Mouse (Mus musculus) kidney, embryonic 14.5 days (tissue): ENCODE results near the gene Nsun7. TPM values are rescaled to one million over a fixed set of nuclear protein-coding genes. Genes with fewer than 3 reads are reported as not detected.

Source experiments
- ATAC-seq: fragments of 200-750 bp; cut with Nextera tagmentation; 2 replicates; pipeline ENCODE4 v1.8.0; 2017; ENCODE audit warnings: moderate number of reproducible peaks, mild to moderate bottlenecking, moderate TSS enrichment, moderate library complexity; ENCODE audit not compliant: low FRiP score, low TSS enrichment
- H3K27ac ChIP-seq: fragments of 300-500 bp; sonication (generic); 2 replicates; pipeline ENCODE4 v1.5.1; 2014; ENCODE audit warnings: low read depth, mild to moderate bottlenecking, low read length, moderate library complexity, mixed read lengths
- H3K27me3 ChIP-seq: fragments of 300-500 bp; sonication (generic); 2 replicates; pipeline ENCODE4 v1.6.1; 2014; ENCODE audit warnings: mild to moderate bottlenecking, low read length; ENCODE audit not compliant: control insufficient read depth, insufficient read depth
- H3K36me3 ChIP-seq: fragments of 300-500 bp; sonication (generic); 2 replicates; pipeline ENCODE4 v1.6.1; 2014; ENCODE audit warnings: low read length, mixed read lengths; ENCODE audit not compliant: control insufficient read depth, insufficient read depth
- H3K4me1 ChIP-seq: fragments of 300-500 bp; sonication (generic); 2 replicates; pipeline ENCODE4 v1.6.1; 2014; ENCODE audit warnings: low read length, mixed read lengths; ENCODE audit not compliant: control insufficient read depth, insufficient read depth
- H3K4me2 ChIP-seq: fragments of 300-500 bp; sonication (generic); replicated peaks from 2 replicates; pipeline ENCODE4 v1.6.1; 2014; ENCODE audit warnings: low read depth, mild to moderate bottlenecking, low read length
- H3K4me3 ChIP-seq: fragments of 300-500 bp; sonication (generic); 2 replicates; pipeline ENCODE4 v1.5.1; 2014; ENCODE audit warnings: mild to moderate bottlenecking, low read length
- H3K9ac ChIP-seq: fragments of 300-500 bp; sonication (generic); 2 replicates; pipeline ENCODE4 v1.6.1; 2014; ENCODE audit warnings: low read depth, mild to moderate bottlenecking, low read length, moderate library complexity
- H3K9me3 ChIP-seq: fragments of 300-500 bp; sonication (generic); 2 replicates; pipeline ENCODE4 v1.6.1; 2016; ENCODE audit warnings: low read length; ENCODE audit not compliant: control insufficient read depth
- WGBS: fragments of 180-500 bp; shearing (Covaris S2); extraction: QIAGEN DNeasy Blood & Tissue Kit; methylation state at CpG from one replicate; pipeline ENCODE4 v1.1.7; 2014; 5-methylcytosine and 5-hydroxymethylcytosine counted together
- polyA plus RNA-seq: library from polyadenylated mRNA; unstranded; fragments of >200 nt; fragmentation: Nextera tagmentation; extraction: Ambion mirVana; gene quantifications from 2 replicates; pipeline ENCODE4 v1.2.1, GENCODE M21; 2014

The Nsun7 gene
- polyA plus RNA-seq, 1 experiment from 2014 or later = 0.81 TPM

DNA sequence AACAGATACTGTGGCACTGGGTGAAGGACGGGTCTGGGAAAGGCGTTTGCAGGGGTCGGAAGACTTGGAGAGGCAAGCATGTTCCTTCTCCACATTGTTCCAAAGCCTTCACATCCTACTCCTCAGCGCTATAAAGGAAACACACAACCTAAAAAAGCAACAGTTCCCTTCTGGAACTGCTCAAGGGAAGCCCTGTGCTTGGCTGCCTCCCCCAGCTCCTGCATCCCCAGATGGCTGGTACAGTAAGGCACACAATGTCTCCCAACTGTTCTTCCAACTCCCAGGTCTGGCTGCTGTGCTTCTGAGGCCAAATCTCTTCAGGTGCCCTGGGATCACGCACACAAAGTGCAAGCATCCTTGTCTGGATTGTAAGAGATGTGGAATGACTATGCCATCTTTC lies 56.1 kb downstream of the Nsun7 start:
- no peak overlapping the region for H3K9ac ChIP-seq
- H3K9me3 ChIP-seq = no peaks in the 10 kb centered on the region
- no peak for ATAC-seq
- H3K4me2 ChIP-seq = no peak overlapping the region
- 90% methylated on average over 5 of the region's 5 CpGs for WGBS
- H3K27ac ChIP-seq = no peak overlapping the region
- peaks cover 2% of the 10 kb centered on the region; the same call in 1 of the 2 replicates for H3K36me3 ChIP-seq
- 0 out of 2 replicates have a peak, but pooled peaks cover 4% of the 10 kb centered on the region for H3K4me1 ChIP-seq
- no peaks in the 10 kb centered on the region for H3K27me3 ChIP-seq
- H3K4me3 ChIP-seq = no peak overlapping the region

DNA sequence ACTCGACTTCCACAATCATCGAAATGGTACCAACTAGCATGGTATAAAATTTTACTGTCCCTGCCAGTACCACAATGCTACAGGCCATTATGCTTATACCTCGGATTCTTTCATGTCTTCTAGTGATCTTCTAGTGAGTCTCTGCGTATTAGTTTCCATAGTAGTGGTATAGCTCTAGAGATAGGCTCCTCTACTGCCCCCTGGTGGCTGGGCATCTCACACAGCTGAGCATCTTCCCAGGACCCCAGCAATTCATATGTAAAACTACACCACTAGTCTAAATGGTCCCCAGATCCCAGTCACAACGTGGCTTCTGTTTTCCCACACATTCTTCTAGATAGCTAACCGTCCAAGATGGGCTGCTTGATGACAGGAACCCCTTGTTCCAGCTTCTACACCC lies 59.6 kb downstream of the Nsun7 start:
- Histone ChIP-seq H3K9ac (no peak overlapping the region), H3K27ac (no peak overlapping the region), H3K4me1 (0 out of 2 replicates have a peak, but pooled peaks cover 8% of the 10 kb centered on the region), H3K4me3 (no peak overlapping the region), H3K9me3 (no peaks in the 10 kb centered on the region), H3K36me3 (no peaks in the 10 kb centered on the region), H3K4me2 (no peak overlapping the region), H3K27me3 (no peaks in the 10 kb centered on the region)
- ATAC-seq = no peak
- 68% methylated on average over 6 of the region's 6 CpGs for WGBS

DNA sequence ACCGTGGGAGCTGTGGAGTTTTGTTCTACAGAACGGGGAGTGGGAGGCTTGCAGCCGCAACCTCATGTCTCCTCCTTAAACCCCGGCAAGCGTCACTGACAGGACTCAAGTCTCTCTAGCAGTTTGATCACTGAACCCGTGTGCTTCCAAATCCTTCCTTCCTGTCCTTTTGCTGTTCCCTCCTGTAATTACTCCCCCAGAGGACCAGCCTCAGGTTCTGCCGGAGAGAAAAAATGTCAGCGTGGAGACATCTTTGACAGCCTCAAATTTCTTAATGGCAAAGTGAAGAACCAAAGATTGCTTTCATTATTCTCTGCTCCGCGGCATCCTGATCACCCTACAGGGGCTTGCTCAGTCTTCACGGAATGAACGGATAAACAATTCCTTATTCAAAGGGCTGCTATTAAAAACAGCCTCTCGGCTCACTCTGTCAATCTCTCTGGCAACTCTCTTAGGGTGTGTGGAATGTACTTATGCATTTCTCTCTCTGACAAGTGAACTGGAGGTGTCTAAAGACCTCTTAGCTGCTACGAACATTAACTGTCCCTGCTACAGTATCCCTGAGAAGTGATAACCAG lies 60.2 kb downstream of the Nsun7 start:
- no peaks in the 10 kb centered on the region for H3K36me3 ChIP-seq
- H3K27ac ChIP-seq = no peak overlapping the region
- H3K9ac ChIP-seq = no peak overlapping the region
- 38% methylated on average over 14 of the region's 14 CpGs for WGBS
- ATAC-seq = no peak
- no peak overlapping the region for H3K4me2 ChIP-seq
- H3K9me3 ChIP-seq = no peaks in the 10 kb centered on the region
- H3K4me3 ChIP-seq = no peak overlapping the region
- H3K27me3 ChIP-seq = no peaks in the 10 kb centered on the region
- H3K4me1 ChIP-seq = 0 out of 2 replicates have a peak, but pooled peaks cover 11% of the 10 kb centered on the region

DNA sequence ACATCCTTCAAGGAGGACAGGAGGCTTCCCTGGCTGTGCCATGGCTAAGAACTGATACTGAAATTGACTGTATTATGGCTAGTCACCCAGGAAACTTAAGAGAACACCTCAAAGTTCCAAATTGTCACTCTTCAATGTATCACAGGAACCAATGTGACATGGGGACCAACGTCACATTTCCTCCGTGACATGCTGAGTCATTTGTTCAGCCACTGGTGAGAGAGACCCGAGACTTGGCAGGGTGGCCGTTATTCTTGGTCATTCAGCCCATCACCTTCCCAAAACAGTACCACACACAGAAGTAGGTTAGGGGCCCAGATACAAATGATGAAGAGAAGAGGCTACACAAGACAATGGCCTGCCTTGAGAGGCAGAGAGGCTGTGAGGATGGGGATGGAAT lies 63.4 kb downstream of the Nsun7 start:
- Histone ChIP-seq H3K4me1 (0 out of 2 replicates have a peak, but pooled peaks cover 8% of the 10 kb centered on the region), H3K27ac (no peak overlapping the region), H3K9ac (no peak overlapping the region), H3K4me3 (no peak overlapping the region), H3K4me2 (no peak overlapping the region), H3K36me3 (no peaks in the 10 kb centered on the region), H3K27me3 (no peaks in the 10 kb centered on the region), H3K9me3 (no peaks in the 10 kb centered on the region)
- 76% methylated on average over 4 of the region's 4 CpGs for WGBS
- no peak for ATAC-seq

DNA sequence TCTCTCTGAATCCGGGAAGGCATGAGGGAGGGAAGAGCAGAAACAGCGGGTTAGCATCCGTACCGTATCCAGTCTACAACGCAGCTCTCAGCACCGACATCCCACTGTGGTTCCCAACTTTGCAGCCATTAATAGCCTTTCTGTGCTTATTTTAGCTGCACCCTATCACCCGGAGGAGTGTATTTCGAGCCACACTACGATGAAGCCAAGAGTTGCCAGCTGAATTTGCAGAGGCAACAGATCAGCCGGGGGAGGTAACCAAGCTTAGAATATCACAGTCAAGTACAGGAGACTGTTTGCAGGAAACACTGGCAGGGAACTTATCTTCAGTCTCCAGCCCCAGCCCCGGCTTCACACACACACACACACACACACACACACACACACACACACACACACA lies 63.9 kb downstream of the Nsun7 start:
- Histone ChIP-seq H3K9ac (no peak overlapping the region), H3K4me2 (no peak overlapping the region), H3K36me3 (no peaks in the 10 kb centered on the region), H3K27me3 (no peaks in the 10 kb centered on the region), H3K4me3 (no peak overlapping the region), H3K4me1 (0 out of 2 replicates have a peak, but pooled peaks cover 10% of the 10 kb centered on the region), H3K9me3 (no peaks in the 10 kb centered on the region), H3K27ac (no peak overlapping the region)
- ATAC-seq = no peak
- 56% methylated on average over 10 of the region's 11 CpGs for WGBS

DNA sequence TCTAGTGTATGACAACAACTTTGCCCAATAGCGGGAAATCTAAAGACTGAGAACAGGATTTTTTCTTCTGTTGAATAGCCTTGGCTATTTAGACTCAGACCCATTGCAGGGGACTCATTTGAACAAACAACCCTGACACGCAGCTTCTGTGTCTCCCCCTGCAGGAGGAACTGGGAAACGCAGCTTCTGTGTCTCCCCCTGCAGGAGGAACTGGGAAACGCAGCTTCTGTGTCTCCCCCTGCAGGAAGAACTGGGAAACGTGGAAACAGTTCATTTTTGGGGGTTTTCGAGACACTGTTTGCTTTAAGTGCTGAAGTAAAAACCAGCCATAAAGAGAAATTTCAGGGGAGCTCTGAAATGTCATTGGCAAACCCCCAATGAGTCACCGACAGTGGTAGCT lies 66.7 kb downstream of the Nsun7 start:
- ATAC-seq = no peak
- Histone ChIP-seq H3K4me2 (no peak overlapping the region), H3K4me3 (no peak overlapping the region), H3K4me1 (0 out of 2 replicates have a peak, but pooled peaks cover 13% of the 10 kb centered on the region), H3K36me3 (no peaks in the 10 kb centered on the region), H3K27ac (no peak overlapping the region), H3K9ac (no peak overlapping the region), H3K27me3 (no peaks in the 10 kb centered on the region), H3K9me3 (no peaks in the 10 kb centered on the region)
- 82% methylated on average over 7 of the region's 7 CpGs for WGBS

DNA sequence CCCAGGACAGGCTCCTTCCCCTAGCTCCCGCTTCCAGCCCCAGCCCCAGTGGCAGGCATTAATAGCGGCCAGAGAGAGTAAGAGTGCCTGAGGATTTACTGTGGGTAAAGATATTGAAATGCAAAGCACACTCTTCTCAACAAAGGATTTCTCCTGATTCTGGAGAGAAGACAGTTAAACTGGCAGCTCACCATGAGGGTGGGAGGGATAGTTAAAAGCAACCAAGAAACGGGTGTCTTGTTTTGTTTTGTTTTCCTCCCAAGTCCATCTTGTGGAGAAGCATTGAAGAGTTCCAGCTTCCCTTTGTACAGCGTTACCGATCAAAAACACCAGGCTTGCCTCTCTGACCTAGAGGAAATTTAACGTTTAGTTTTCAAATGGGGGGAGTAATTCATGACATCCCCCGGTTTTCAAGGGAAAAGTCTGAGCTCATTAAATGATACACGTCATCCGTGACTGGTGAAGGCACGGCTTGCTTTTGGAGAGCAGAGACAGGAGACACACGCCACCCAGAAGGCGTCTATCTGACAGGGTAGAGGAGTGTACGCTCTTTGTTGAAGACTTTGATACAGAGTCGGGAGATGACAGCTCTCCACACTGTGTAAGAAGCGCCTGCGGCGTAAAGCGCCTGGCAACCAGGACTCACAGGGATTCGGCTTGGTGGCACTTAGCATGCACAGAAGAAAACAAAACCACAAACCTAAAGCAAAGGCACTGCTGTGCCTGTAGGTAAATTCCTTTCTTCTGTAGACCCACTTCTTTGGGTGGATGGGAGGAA lies 68.4 kb downstream of the Nsun7 start:
- ATAC-seq = peak; percentile 53; the same call in 1 of the 2 replicates
- Histone ChIP-seq H3K27me3 (no peaks in the 10 kb centered on the region), H3K4me2 (peak overlapping the region; percentile 8; the same call in 1 of the 2 replicates), H3K4me1 (0 out of 2 replicates have a peak, but pooled peaks cover 13% of the 10 kb centered on the region), H3K9ac (no peak overlapping the region), H3K27ac (no peak overlapping the region), H3K36me3 (no peaks in the 10 kb centered on the region), H3K4me3 (peak overlapping the region; percentile 1; the same call in 1 of the 2 replicates), H3K9me3 (no peaks in the 10 kb centered on the region)
- WGBS = 31% methylated on average over 19 of the region's 19 CpGs

DNA sequence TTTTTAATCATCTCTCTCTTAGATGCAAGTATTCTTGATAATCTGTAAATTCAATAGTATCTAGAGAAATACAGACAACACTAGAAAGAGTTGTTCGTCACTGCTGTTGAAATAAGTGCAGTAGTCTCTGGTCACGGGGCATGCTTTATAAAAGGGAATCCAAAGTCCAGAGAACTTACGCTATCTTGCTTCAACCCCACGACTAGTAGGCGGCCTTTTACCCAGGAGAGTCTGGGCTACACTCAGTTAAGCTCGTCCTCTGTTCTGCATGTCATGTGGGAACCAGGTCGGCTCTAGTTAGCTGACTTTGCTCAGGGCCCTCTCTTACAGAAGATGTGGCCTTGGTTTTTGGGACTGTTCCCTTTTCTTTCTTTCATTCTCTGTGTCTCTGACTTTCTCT lies 69.1 kb downstream of the Nsun7 start:
- Histone ChIP-seq H3K9ac (no peak overlapping the region), H3K9me3 (no peaks in the 10 kb centered on the region), H3K27me3 (no peaks in the 10 kb centered on the region), H3K4me1 (0 out of 2 replicates have a peak, but pooled peaks cover 13% of the 10 kb centered on the region), H3K27ac (no peak overlapping the region), H3K4me2 (no peak overlapping the region), H3K36me3 (no peaks in the 10 kb centered on the region), H3K4me3 (no peak overlapping the region)
- no peak for ATAC-seq
- WGBS = 83% methylated on average over 7 of the region's 7 CpGs

DNA sequence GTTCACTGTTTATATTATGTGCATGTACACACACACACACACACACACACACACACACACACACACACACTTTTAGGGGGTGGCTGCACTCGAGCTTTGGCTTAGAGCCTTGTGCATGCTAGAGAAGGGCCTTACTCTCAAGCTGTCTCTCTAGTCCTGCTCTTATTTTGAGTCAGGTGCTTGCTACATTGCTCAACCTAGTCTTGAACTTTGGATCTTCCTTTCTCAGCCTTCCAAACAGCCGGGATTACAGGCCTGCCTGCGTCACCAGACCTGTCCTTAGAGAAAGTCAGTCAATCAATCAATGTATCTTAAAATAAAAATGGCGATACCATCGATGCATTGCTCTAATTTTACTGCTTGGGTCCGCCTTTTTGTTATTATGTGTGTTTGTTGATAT lies 71.1 kb downstream of the Nsun7 start:
- Histone ChIP-seq H3K27me3 (no peaks in the 10 kb centered on the region), H3K9ac (no peak overlapping the region), H3K27ac (no peak overlapping the region), H3K9me3 (no peaks in the 10 kb centered on the region), H3K36me3 (no peaks in the 10 kb centered on the region), H3K4me1 (0 out of 2 replicates have a peak, but pooled peaks cover 5% of the 10 kb centered on the region), H3K4me2 (no peak overlapping the region), H3K4me3 (no peak overlapping the region)
- 89% methylated on average over 6 of the region's 6 CpGs for WGBS
- no peak for ATAC-seq
